Mouse (Mus musculus) midbrain, postnatal 0 days (tissue): ENCODE measurements around the gene Mei1. TPM values are rescaled to one million over a fixed set of nuclear protein-coding genes. Genes with fewer than 3 reads are reported as not detected.

ENCODE experiments used
- ATAC-seq: fragments of 200-750 bp; cut with Nextera tagmentation; 2 replicates; pipeline ENCODE4 v1.8.0; 2017; ENCODE audit warnings: moderate number of reproducible peaks, mild to moderate bottlenecking, moderate TSS enrichment, moderate library complexity; ENCODE audit not compliant: low FRiP score
- DNase-seq: peaks from one replicate; pipeline ENCODE4 v3.0.0-alpha.2; 2015; ENCODE audit warnings: low spot score
- H3K27ac ChIP-seq: fragments of 300-500 bp; sonication (generic); 2 replicates; pipeline ENCODE4 v1.5.1; 2014; ENCODE audit warnings: low read depth, mild to moderate bottlenecking, low read length, mixed read lengths
- H3K27me3 ChIP-seq: fragments of 300-500 bp; sonication (generic); 2 replicates; pipeline ENCODE4 v1.6.1; 2014; ENCODE audit warnings: low read length, control low read depth, mixed read lengths; ENCODE audit not compliant: insufficient read depth
- H3K36me3 ChIP-seq: fragments of 300-500 bp; sonication (generic); 2 replicates; pipeline ENCODE4 v1.6.1; 2014; ENCODE audit warnings: low read length, control low read depth, mixed read lengths; ENCODE audit not compliant: insufficient read depth
- H3K4me1 ChIP-seq: fragments of 300-500 bp; sonication (generic); 2 replicates; pipeline ENCODE4 v1.6.1; 2014; ENCODE audit warnings: mild to moderate bottlenecking, control low read depth, antibody characterized with exemption, low read length, mixed read lengths; ENCODE audit not compliant: insufficient read depth
- H3K4me2 ChIP-seq: fragments of 300-500 bp; sonication (generic); 2 replicates; pipeline ENCODE4 v1.6.1; 2014; ENCODE audit warnings: low read depth, mild to moderate bottlenecking, low read length, mixed read lengths; ENCODE audit not compliant: poor library complexity, severe bottlenecking
- H3K4me3 ChIP-seq: fragments of 300-500 bp; sonication (generic); 2 replicates; pipeline ENCODE4 v1.5.1; 2014; ENCODE audit warnings: low read depth, mild to moderate bottlenecking, low read length, moderate library complexity
- H3K9ac ChIP-seq: fragments of 300-500 bp; sonication (generic); replicated peaks from 2 replicates; pipeline ENCODE4 v1.6.1; 2014; ENCODE audit warnings: mild to moderate bottlenecking, low read length, moderate library complexity, mixed read lengths; ENCODE audit not compliant: poor library complexity, severe bottlenecking
- H3K9me3 ChIP-seq: fragments of 300-500 bp; sonication (generic); 2 replicates; pipeline ENCODE4 v1.6.1; 2016; ENCODE audit warnings: low read length, control low read depth
- CTCF ChIP-seq: IDR thresholded peaks from 2 replicates; pipeline ENCODE4 v1.5.1; 2016; ENCODE audit warnings: antibody characterized with exemption, mild to moderate bottlenecking
- WGBS: fragments of 180-500 bp; shearing (Covaris S2); extraction: QIAGEN DNeasy Blood & Tissue Kit; methylation state at CpG from one replicate; pipeline ENCODE4 v1.1.7; 2014; 5-methylcytosine and 5-hydroxymethylcytosine counted together
- polyA plus RNA-seq: library from polyadenylated mRNA; unstranded; fragments of >200 nt; fragmentation: Nextera tagmentation; extraction: Ambion mirVana; gene quantifications from 2 replicates; pipeline ENCODE4 v1.2.1, GENCODE M21; 2015
- total RNA-seq: library from RNA; depleted of rRNA; stranded (reverse); fragments of >200 nt; gene quantifications from 2 replicates; pipeline ENCODE4 v1.2.3, GENCODE M21; 2014; rRNA removed

Gene Mei1
- total RNA-seq (not detected in 2 replicates), polyA plus RNA-seq (0.12 and 0.16 TPM in 2 replicates)

DNA sequence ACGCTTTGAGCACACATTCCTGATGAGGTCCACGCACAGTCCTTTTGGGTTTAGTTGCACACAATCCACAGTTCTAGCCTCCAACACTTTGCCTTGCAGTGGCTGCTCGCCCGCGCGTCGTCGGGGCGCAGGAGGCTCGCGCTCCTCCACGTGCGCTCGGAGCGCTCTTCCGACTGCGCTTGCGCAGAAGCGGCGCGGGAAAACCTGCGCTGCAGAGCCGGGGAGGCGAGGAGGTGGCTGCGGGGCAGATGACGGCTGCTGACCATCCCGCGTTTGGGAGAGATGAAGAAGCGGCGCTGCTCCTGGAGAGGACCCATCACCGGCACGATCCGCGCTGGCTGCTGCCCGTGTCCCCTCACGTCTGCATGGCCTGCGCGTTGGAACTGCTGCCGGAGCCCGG, at the start of gene Mei1:
Gene Mei1, plus strand, starts transcription at position 99 of the 400 bp plus-strand sequence.
- Histone ChIP-seq H3K4me2 (peak within 1 kb of the TSS; percentile 42), H3K9ac (no peak within 1 kb of the TSS), H3K4me3 (peak within 1 kb of the TSS; percentile 26), H3K9me3 (no peaks in the 10 kb centered on the region), H3K27me3 (peaks cover 17% of the 10 kb centered on the region), H3K36me3 (no peaks in the 10 kb centered on the region), H3K4me1 (no peaks in the 10 kb centered on the region), H3K27ac (no peak within 1 kb of the TSS)
- DNase-seq: peak; percentile 4
- ATAC-seq: no peak
- TF ChIP-seq CTCF: no peak
- 22% methylated on average over 40 of the region's 40 CpGs for WGBS

DNA sequence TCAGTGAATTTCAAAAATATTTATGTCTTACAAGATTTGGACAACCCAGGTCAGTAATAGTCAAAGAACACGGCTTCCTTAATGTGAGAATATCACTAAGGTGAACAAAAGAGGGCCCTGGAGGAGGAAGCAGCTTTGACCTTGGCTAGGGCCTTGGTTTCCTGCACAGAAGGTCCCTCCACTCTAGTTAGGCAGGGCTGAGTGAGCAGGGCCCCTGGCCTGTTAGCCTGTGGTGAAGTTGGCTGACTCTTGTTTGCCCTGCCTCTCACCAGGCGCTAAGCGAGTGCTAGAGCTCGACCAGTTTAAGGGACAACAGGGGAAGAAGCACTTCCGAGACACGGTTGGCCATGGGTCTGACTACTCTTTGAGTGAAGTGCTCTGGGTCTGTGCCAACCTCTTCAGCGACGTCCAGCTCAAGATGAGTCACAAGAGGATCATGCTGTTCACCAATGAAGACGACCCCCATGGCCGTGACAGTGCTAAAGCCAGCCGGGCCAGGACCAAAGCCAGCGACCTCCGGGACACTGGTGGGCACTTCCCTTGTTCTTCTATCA, 47.2 kb upstream of the Mei1 start:
- Histone ChIP-seq H3K4me2 (no peak overlapping the region), H3K4me1 (no peaks in the 10 kb centered on the region), H3K4me3 (no peak overlapping the region), H3K36me3 (peaks cover 38% of the 10 kb centered on the region), H3K27ac (no peak overlapping the region), H3K9me3 (no peaks in the 10 kb centered on the region), H3K27me3 (no peaks in the 10 kb centered on the region), H3K9ac (no peak overlapping the region)
- WGBS: 88% methylated on average over 13 of the region's 13 CpGs
- TF ChIP-seq CTCF: no peak
- DNase-seq: no peak
- ATAC-seq: no peak

DNA sequence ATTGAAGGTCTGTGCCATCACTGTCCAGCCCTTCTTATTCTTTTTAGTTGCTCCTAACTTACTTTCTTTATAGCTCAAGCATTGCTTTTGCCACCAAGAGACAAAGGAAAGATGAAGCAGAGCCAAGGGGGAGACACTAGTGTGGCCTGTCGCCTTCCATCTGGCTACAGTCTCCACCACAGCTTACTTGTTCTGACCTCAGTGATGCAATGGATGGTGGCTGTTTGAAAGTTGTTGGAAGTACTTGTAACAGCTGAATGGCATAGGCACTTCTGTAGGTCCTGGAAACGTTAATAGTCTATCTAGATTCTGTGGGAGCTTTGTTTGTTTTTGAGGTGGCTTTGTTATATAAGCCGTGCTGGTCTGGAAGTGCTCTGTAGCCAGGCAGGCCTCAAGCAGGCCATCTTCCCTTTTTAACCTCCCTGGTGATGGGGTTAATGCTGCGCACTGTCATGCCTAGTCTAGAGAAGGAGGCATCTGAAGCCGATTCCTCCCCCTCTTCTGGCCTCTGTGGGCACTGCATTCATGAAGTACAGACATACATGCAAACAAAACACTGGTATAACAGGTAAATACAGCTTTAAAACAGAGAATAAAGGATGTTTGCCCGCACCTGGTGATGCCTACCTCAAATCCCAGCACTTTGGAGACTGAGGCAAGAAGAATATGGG, 45.7 kb upstream of the Mei1 start:
- Histone ChIP-seq H3K4me1 (no peaks in the 10 kb centered on the region), H3K9ac (no peak overlapping the region), H3K27ac (no peak overlapping the region), H3K4me3 (no peak overlapping the region), H3K27me3 (no peaks in the 10 kb centered on the region), H3K4me2 (no peak overlapping the region), H3K36me3 (peaks cover 45% of the 10 kb centered on the region), H3K9me3 (no peaks in the 10 kb centered on the region)
- DNase-seq (no peak), ATAC-seq (no peak)
- no peak for TF ChIP-seq CTCF
- WGBS: 90% methylated on average over 6 of the region's 6 CpGs

DNA sequence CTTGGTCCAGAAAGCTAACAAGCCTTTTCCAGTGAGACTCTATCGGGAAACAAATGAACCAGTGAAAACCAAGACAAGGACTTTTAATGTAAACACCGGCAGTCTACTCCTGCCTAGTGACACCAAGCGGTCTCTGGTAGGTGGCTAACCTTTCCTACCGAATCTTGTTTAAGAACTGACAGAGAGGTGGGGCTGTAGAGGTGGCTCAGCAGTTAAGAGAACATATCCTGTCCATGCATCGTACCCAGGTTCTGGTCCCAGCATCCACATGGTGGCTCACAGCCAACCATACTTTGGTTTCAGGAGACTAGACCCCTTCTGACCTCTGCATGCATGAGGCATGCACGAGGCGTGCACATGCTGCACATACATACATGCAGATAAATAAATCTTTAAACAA, 42.5 kb upstream of the Mei1 start:
- Histone ChIP-seq H3K4me1 (no peaks in the 10 kb centered on the region), H3K27me3 (no peaks in the 10 kb centered on the region), H3K9me3 (no peaks in the 10 kb centered on the region), H3K36me3 (peaks cover 65% of the 10 kb centered on the region), H3K27ac (no peak overlapping the region), H3K4me2 (no peak overlapping the region), H3K9ac (no peak overlapping the region), H3K4me3 (no peak overlapping the region)
- no peak for ATAC-seq
- 96% methylated on average over 7 of the region's 7 CpGs for WGBS
- no peak for TF ChIP-seq CTCF
- no peak for DNase-seq

DNA sequence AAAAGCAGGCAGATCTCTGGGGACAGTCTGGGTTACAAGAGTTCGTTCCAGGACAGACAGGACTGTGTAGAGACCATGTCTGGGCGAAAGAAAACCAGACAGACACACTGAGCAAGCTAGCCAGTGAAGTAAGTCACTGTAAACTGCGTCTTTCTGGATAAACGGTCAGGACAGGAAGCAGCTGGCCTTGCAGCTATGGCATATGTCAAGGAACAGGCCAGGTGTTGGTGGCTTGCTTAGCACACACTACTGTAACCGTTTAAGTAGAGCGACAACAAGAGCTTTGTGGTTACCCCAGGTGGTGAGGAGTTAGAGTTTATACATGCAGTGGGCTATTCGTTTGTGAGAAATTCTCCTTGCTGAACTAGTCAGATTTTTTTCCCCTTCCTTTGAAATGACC, 42.1 kb upstream of the Mei1 start:
- no peak for ATAC-seq
- TF ChIP-seq CTCF: no peak
- WGBS: 89% methylated on average over 7 of the region's 7 CpGs
- H3K4me1 ChIP-seq: no peaks in the 10 kb centered on the region
- H3K4me2 ChIP-seq: no peak overlapping the region
- H3K27me3 ChIP-seq: no peaks in the 10 kb centered on the region
- no peak overlapping the region for H3K27ac ChIP-seq
- DNase-seq: no peak
- no peaks in the 10 kb centered on the region for H3K9me3 ChIP-seq
- no peak overlapping the region for H3K4me3 ChIP-seq
- peaks cover 60% of the 10 kb centered on the region for H3K36me3 ChIP-seq
- no peak overlapping the region for H3K9ac ChIP-seq

DNA sequence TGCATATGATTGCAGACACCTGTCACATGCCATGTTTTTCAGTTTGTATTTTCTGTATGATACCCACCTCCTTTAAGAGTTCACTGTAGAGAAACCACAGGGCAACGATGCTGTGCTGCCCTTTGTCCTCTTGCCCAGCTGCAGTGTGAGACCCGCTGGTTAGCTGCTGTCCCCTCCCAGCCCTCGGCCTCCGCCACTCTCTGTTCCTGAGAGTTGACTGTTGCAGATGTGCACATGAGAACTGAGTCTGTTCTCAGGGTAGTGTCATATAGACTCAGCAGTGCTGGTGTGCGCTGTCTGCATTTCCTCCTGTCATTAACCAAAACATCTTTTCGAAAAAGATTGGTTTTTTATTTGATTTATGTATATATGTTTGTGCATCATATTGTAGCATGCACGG, 37.4 kb upstream of the Mei1 start:
- ATAC-seq (no peak), DNase-seq (no peak)
- peaks cover 42% of the 10 kb centered on the region for H3K36me3 ChIP-seq
- H3K4me3 ChIP-seq: no peak overlapping the region
- H3K4me2 ChIP-seq: no peak overlapping the region
- no peaks in the 10 kb centered on the region for H3K9me3 ChIP-seq
- H3K9ac ChIP-seq: no peak overlapping the region
- no peaks in the 10 kb centered on the region for H3K27me3 ChIP-seq
- no peak overlapping the region for H3K27ac ChIP-seq
- no peak for TF ChIP-seq CTCF
- 89% methylated on average over 7 of the region's 7 CpGs for WGBS
- no peaks in the 10 kb centered on the region for H3K4me1 ChIP-seq
